Mouse (Mus musculus): ENCODE results near the gene Dpf3. TPM values are rescaled to one million over a fixed set of nuclear protein-coding genes. Genes with fewer than 3 reads are reported as not detected.
A peak's percentile ranks its signal among the peaks of the same experiment; 100 is the strongest.

Gene Dpf3
- total and polyA plus RNA-seq, 2 experiments from 2014 or later = 8.1 to 15.3 TPM

- Histone ChIP-seq H3K9ac (no peak overlapping the region), H3K27ac (ENCODE audit: low read depth, low read length) (no peak overlapping the region), H3K9me3 (ENCODE audit: low read length) (no peaks in the 10 kb centered on the region), H3K36me3 (ENCODE audit: insufficient read depth) (peaks cover 28% of the 10 kb centered on the region), H3K4me2 (ENCODE audit: low read depth) (no peak overlapping the region), H3K4me3 (ENCODE audit: low read depth, low read length) (no peak overlapping the region), H3K4me1 (ENCODE audit: insufficient read depth) (no peaks in the 10 kb centered on the region), H3K27me3 (ENCODE audit: insufficient read depth, low read length) (no peaks in the 10 kb centered on the region)
- no peak for ATAC-seq
- TF ChIP-seq CTCF (IDR thresholded peaks at IDR 0.05; ENCODE audit: low read depth) = no peak
- no peak for DNase-seq
- 86% methylated on average over 6 of the region's 6 CpGs for WGBS
These were observed 40.3 kb upstream of the Dpf3 start for GRCm38 (mm10) chr12:83527816-83528215.

- no peaks in the 10 kb centered on the region for H3K27me3 ChIP-seq (ENCODE audit: insufficient read depth, low read length)
- H3K36me3 ChIP-seq (ENCODE audit: insufficient read depth) = peaks cover 12% of the 10 kb centered on the region; the same call in 1 of the 2 replicates
- DNase-seq (no peak), ATAC-seq (no peak)
- no peak overlapping the region for H3K4me3 ChIP-seq (ENCODE audit: low read depth, low read length)
- no peaks in the 10 kb centered on the region for H3K9me3 ChIP-seq (ENCODE audit: low read length)
- no peak overlapping the region for H3K4me2 ChIP-seq (ENCODE audit: low read depth)
- no peak overlapping the region for H3K9ac ChIP-seq
- TF ChIP-seq CTCF (IDR thresholded peaks at IDR 0.05; ENCODE audit: low read depth) = no peak
- WGBS = 79% methylated on average over 18 of the region's 18 CpGs
- H3K4me1 ChIP-seq (ENCODE audit: insufficient read depth) = peaks cover 10% of the 10 kb centered on the region; the same call in 1 of the 2 replicates
- H3K27ac ChIP-seq (ENCODE audit: low read depth, low read length) = no peak overlapping the region
These were observed 38.5 kb upstream of the Dpf3 start for GRCm38 (mm10) chr12:83525822-83526544.

GRCm38 (mm10) chr12:83524329-83524728, 36.8 kb upstream of the Dpf3 start:
- Histone ChIP-seq H3K9me3 (ENCODE audit: low read length) (no peaks in the 10 kb centered on the region), H3K9ac (no peak overlapping the region), H3K27me3 (ENCODE audit: insufficient read depth, low read length) (no peaks in the 10 kb centered on the region), H3K4me3 (ENCODE audit: low read depth, low read length) (no peak overlapping the region), H3K4me2 (ENCODE audit: low read depth) (no peak overlapping the region), H3K4me1 (ENCODE audit: insufficient read depth) (peaks cover 13% of the 10 kb centered on the region; the same call in 1 of the 2 replicates), H3K27ac (ENCODE audit: low read depth, low read length) (no peak overlapping the region), H3K36me3 (ENCODE audit: insufficient read depth) (0 out of 2 replicates have a peak, but pooled peaks cover 6% of the 10 kb centered on the region)
- TF ChIP-seq CTCF (IDR thresholded peaks at IDR 0.05; ENCODE audit: low read depth) = no peak
- DNase-seq (no peak), ATAC-seq (no peak)
- WGBS = 65% methylated on average over 5 of the region's 5 CpGs

GRCm38 (mm10) chr12:83523892-83524291, 36.4 kb upstream of the Dpf3 start:
- ATAC-seq = no peak
- TF ChIP-seq CTCF (IDR thresholded peaks at IDR 0.05; ENCODE audit: low read depth) = no peak
- H3K9me3 ChIP-seq (ENCODE audit: low read length) = no peaks in the 10 kb centered on the region
- no peak overlapping the region for H3K4me3 ChIP-seq (ENCODE audit: low read depth, low read length)
- WGBS = 74% methylated on average over 4 of the region's 4 CpGs
- H3K4me1 ChIP-seq (ENCODE audit: insufficient read depth) = peaks cover 13% of the 10 kb centered on the region; the same call in 1 of the 2 replicates
- no peak overlapping the region for H3K27ac ChIP-seq (ENCODE audit: low read depth, low read length)
- no peak overlapping the region for H3K4me2 ChIP-seq (ENCODE audit: low read depth)
- no peak overlapping the region for H3K9ac ChIP-seq
- 0 out of 2 replicates have a peak, but pooled peaks cover 2% of the 10 kb centered on the region for H3K36me3 ChIP-seq (ENCODE audit: insufficient read depth)
- H3K27me3 ChIP-seq (ENCODE audit: insufficient read depth, low read length) = no peaks in the 10 kb centered on the region
- no peak for DNase-seq

- 85% methylated on average over 6 of the region's 6 CpGs for WGBS
- H3K27ac ChIP-seq (ENCODE audit: low read depth, low read length) = no peak overlapping the region
- H3K4me1 ChIP-seq (ENCODE audit: insufficient read depth) = peaks cover 13% of the 10 kb centered on the region; the same call in 1 of the 2 replicates
- H3K9ac ChIP-seq = no peak overlapping the region
- ATAC-seq (no peak), DNase-seq (no peak)
- H3K9me3 ChIP-seq (ENCODE audit: low read length) = no peaks in the 10 kb centered on the region
- no peak overlapping the region for H3K4me3 ChIP-seq (ENCODE audit: low read depth, low read length)
- no peaks in the 10 kb centered on the region for H3K36me3 ChIP-seq (ENCODE audit: insufficient read depth)
- TF ChIP-seq CTCF (IDR thresholded peaks at IDR 0.05; ENCODE audit: low read depth) = no peak
- no peak overlapping the region for H3K4me2 ChIP-seq (ENCODE audit: low read depth)
- no peaks in the 10 kb centered on the region for H3K27me3 ChIP-seq (ENCODE audit: insufficient read depth, low read length)
These were observed 35.5 kb upstream of the Dpf3 start for GRCm38 (mm10) chr12:83523056-83523455.

GRCm38 (mm10) chr12:83521083-83521482, 33.6 kb upstream of the Dpf3 start:
- 49% methylated on average over 8 of the region's 8 CpGs for WGBS
- Histone ChIP-seq H3K9me3 (ENCODE audit: low read length) (no peaks in the 10 kb centered on the region), H3K9ac (peak overlapping the region; percentile 71; the same call in 1 of the 2 replicates), H3K4me1 (ENCODE audit: insufficient read depth) (peaks cover 13% of the 10 kb centered on the region; the same call in 1 of the 2 replicates), H3K27me3 (ENCODE audit: insufficient read depth, low read length) (no peaks in the 10 kb centered on the region), H3K27ac (ENCODE audit: low read depth, low read length) (no peak overlapping the region), H3K36me3 (ENCODE audit: insufficient read depth) (no peaks in the 10 kb centered on the region), H3K4me3 (ENCODE audit: low read depth, low read length) (peak overlapping the region; percentile 73), H3K4me2 (ENCODE audit: low read depth) (peak overlapping the region; percentile 81)
- no peak for TF ChIP-seq CTCF (IDR thresholded peaks at IDR 0.05; ENCODE audit: low read depth)
- no peak for ATAC-seq
- DNase-seq = no peak

- 2% methylated on average over 32 of the region's 32 CpGs for WGBS
These were observed 32.9 kb upstream of the Dpf3 start, which contains the start of gene Dcaf4 for GRCm38 (mm10) chr12:83520311-83520890. Gene Dcaf4, plus strand, starts transcription at chr12:83520466.

More at GRCm38 (mm10) chr12:83520311-83520890, 32.9 kb upstream of the Dpf3 start, which contains the start of gene Dcaf4:
- peak; percentile 99 for ATAC-seq
- TF ChIP-seq CTCF (IDR thresholded peaks at IDR 0.05; ENCODE audit: low read depth) = peak; percentile 43
- Histone ChIP-seq H3K27me3 (ENCODE audit: insufficient read depth, low read length) (no peaks in the 10 kb centered on the region), H3K9me3 (ENCODE audit: low read length) (no peaks in the 10 kb centered on the region), H3K4me3 (ENCODE audit: low read depth, low read length) (peak within 1 kb of the TSS; percentile 73), H3K27ac (ENCODE audit: low read depth, low read length) (peak within 1 kb of the TSS; percentile 79), H3K36me3 (ENCODE audit: insufficient read depth) (no peaks in the 10 kb centered on the region), H3K9ac (peak within 1 kb of the TSS; percentile 71), H3K4me1 (ENCODE audit: insufficient read depth) (peaks cover 13% of the 10 kb centered on the region; the same call in 1 of the 2 replicates), H3K4me2 (ENCODE audit: low read depth) (peak within 1 kb of the TSS; percentile 81)
- DNase-seq = peak; percentile 94
